Mouse (Mus musculus): ENCODE measurements around the gene Acox2. TPM values are rescaled to one million over a fixed set of nuclear protein-coding genes. Genes with fewer than 3 reads are reported as not detected.

The Acox2 gene
- polyA plus RNA-seq, 1 experiment = not detected

DNA sequence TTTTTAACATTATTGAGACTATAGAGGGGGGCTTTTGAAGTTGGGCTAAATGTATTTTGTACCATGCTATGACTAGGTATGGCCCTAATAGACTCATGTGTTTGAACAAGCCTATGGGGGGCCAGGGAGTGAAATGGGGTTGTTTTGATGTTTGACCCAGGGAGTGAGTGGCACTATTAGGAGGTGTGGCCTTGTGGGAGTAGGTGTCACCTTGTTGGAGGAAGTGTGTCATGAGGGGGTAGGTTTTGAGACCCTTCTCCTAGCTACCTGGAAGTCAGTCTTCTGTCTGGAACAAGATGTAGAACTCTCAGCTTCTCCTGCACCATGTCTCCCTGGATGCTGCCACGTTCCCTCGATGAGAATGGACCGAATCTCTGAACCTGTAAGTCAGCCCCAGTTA, 68.6 kb downstream of the Acox2 start:
- H3K27ac ChIP-seq (ENCODE audit: insufficient read depth, low read depth, low read length) = no peak overlapping the region
- TF ChIP-seq CTCF (IDR thresholded peaks at IDR 0.05; ENCODE audit: insufficient read depth, low read depth, low read length) = no peak
- no peak for TF ChIP-seq POLR2A (IDR thresholded peaks at IDR 0.05; ENCODE audit: insufficient read depth, low read depth, low read length)
- no peak overlapping the region for H3K4me3 ChIP-seq (ENCODE audit: insufficient read depth, low read depth, low read length)
- H3K4me1 ChIP-seq (ENCODE audit: control insufficient read depth, insufficient read depth, low read length) = no peaks in the 10 kb centered on the region
- WGBS = 94% methylated on average over 3 of the region's 3 CpGs

DNA sequence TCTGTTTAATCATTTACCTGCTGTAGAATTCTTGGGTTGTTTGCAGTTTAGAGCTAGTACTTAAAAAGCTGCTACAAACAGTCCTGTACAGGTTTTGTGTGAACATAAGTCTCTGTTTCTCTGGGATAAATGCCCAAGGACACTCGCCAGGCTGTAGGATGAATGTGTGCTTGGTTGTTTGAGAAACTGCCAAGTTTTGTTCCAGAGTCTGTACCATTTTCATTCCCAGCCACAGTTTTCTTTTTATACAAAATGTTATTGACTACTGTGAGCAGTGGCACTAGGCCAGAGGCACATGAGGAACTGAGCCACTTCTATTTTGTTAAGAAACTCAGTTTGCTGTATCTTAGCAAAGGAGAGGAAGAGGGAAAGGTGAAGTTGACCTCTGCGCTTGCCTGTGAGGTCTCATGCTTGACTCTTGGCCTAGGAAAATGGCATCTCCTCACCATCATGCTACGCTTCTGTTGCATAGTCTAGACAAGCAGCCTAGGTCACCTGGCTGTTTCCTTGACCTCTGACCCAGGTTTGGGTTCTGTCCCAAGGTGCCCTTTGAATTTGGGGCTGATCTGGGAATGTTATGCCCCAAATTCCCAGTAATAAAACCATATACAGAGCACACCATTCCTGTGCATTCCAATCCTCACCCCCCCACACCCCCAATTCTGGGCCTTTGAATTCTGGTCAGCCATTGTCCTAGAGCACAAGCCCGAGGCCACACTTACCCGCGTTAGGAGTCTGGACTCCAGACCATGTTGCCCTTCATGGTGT, 72.7 kb downstream of the Acox2 start:
- Histone ChIP-seq H3K27ac (ENCODE audit: insufficient read depth, low read depth, low read length) (no peak overlapping the region), H3K4me3 (ENCODE audit: insufficient read depth, low read depth, low read length) (no peak overlapping the region), H3K4me1 (ENCODE audit: control insufficient read depth, insufficient read depth, low read length) (no peaks in the 10 kb centered on the region)
- 81% methylated on average over 6 of the region's 6 CpGs for WGBS
- TF ChIP-seq POLR2A (IDR thresholded peaks at IDR 0.05; ENCODE audit: insufficient read depth, low read depth, low read length) (no peak), CTCF (IDR thresholded peaks at IDR 0.05; ENCODE audit: insufficient read depth, low read depth, low read length) (no peak)

DNA sequence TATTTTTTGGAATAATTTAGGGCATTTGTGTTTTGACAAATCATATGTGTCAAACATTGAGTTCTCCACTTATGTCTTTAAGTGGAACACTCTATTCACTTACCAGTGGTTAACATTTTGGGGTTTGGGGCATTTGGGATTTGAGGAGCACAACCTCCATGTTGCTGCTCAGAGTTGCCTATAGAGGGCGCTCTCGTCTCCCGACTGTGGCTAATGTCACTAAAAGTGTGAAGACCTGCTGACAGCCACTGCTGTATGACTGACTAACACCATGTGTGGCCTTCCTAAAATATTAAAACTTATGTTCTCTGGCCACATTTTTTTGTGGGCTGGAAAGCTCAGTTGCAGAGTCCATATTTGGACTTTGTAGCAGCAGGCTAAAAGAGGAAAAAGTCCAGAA, 75.8 kb downstream of the Acox2 start:
- H3K4me1 ChIP-seq (ENCODE audit: control insufficient read depth, insufficient read depth, low read length) = no peaks in the 10 kb centered on the region
- no peak overlapping the region for H3K27ac ChIP-seq (ENCODE audit: insufficient read depth, low read depth, low read length)
- WGBS = 56% methylated on average over 3 of the region's 3 CpGs
- H3K4me3 ChIP-seq (ENCODE audit: insufficient read depth, low read depth, low read length) = no peak overlapping the region
- TF ChIP-seq POLR2A (IDR thresholded peaks at IDR 0.05; ENCODE audit: insufficient read depth, low read depth, low read length) (no peak), CTCF (IDR thresholded peaks at IDR 0.05; ENCODE audit: insufficient read depth, low read depth, low read length) (no peak)

DNA sequence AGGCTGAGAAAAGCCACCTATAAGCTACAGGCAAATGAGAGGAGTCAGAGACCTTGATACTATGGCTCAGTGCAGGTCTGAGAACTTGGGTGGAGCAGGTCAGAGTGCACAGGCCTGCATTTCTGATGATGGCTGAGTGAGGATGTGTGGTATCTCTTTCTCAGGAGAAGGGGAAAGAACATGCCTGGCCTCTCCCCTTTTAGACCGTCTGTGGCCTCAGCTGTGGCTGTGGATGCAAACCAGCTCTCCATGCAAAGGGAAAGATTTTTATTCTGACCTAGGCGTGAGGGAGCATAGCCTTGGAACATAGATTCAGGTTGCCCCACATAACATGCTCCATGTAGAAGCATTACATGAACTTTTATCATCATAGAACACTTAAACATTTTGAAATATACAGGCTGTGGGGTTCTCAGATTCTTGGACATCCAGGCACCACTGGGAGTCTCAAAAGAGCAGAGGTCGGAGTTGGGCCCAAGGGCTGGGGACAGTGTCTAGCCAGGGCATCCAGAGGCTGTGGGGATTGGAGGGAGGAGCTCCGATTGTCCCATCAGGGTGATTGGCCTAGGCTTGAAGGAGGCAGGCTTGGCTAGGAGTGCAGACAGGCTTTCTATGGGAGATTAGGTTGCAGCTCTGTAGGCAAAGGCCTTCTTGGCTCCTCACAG, 78.7 kb downstream of the Acox2 start:
- WGBS = 78% methylated on average over 4 of the region's 4 CpGs
- Histone ChIP-seq H3K4me3 (ENCODE audit: insufficient read depth, low read depth, low read length) (no peak overlapping the region), H3K27ac (ENCODE audit: insufficient read depth, low read depth, low read length) (no peak overlapping the region), H3K4me1 (ENCODE audit: control insufficient read depth, insufficient read depth, low read length) (no peaks in the 10 kb centered on the region)
- TF ChIP-seq CTCF (IDR thresholded peaks at IDR 0.05; ENCODE audit: insufficient read depth, low read depth, low read length) (no peak), POLR2A (IDR thresholded peaks at IDR 0.05; ENCODE audit: insufficient read depth, low read depth, low read length) (no peak)

DNA sequence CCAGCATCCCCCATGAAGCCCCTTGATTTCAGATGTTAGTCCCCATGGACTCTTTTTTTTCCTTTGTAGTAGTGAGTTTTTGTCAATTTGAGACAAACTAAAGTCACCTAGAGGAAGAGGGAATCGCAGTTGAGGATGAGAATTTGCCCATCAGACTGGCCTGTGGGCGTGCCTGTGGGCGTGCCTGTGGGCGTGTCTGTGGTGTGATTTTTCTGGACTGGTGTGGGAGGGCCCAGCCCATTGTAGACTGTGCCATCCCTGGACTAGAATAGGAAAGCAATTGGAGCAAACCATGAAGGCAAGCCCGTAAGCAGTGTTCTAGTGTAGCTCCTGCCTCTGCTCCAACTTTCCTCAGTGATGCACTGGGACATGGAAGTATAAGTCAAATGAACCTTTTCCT, 82.9 kb downstream of the Acox2 start:
- TF ChIP-seq POLR2A (IDR thresholded peaks at IDR 0.05; ENCODE audit: insufficient read depth, low read depth, low read length) (no peak), CTCF (IDR thresholded peaks at IDR 0.05; ENCODE audit: insufficient read depth, low read depth, low read length) (no peak)
- peaks cover 2% of the 10 kb centered on the region; the same call in 1 of the 2 replicates for H3K4me1 ChIP-seq (ENCODE audit: control insufficient read depth, insufficient read depth, low read length)
- WGBS = 46% methylated on average over 5 of the region's 5 CpGs
- no peak overlapping the region for H3K4me3 ChIP-seq (ENCODE audit: insufficient read depth, low read depth, low read length)
- no peak overlapping the region for H3K27ac ChIP-seq (ENCODE audit: insufficient read depth, low read depth, low read length)

Other genes with a start within 250 kb of the Acox2 start
- gene Rpp14, start 179.0 kb downstream of the Acox2 start, polyA plus RNA-seq (2012; ENCODE audit: insufficient read depth, insufficient read length, low replicate concordance, missing spikeins) = not detected in 2 replicates
- gene Pxk, start 161.1 kb downstream of the Acox2 start, polyA plus RNA-seq (2012; ENCODE audit: insufficient read depth, insufficient read length, low replicate concordance, missing spikeins) = not detected in 2 replicates
- gene Pdhb, start 86.3 kb downstream of the Acox2 start, polyA plus RNA-seq (2012; ENCODE audit: insufficient read depth, insufficient read length, low replicate concordance, missing spikeins) = not detected in 2 replicates
- not detected in 2 replicates for gene Kctd6, start 45.2 kb downstream of the Acox2 start, polyA plus RNA-seq (2012; ENCODE audit: insufficient read depth, insufficient read length, low replicate concordance, missing spikeins)
- 155 TPM in 1 of 2 replicates, not detected in the other for gene Fam107a, start 58.7 kb upstream of the Acox2 start, polyA plus RNA-seq (2012; ENCODE audit: insufficient read depth, insufficient read length, low replicate concordance, missing spikeins)
- gene Oit1, start 119.4 kb upstream of the Acox2 start, polyA plus RNA-seq (2012; ENCODE audit: insufficient read depth, insufficient read length, low replicate concordance, missing spikeins) = not detected in 2 replicates

Measured in olfactory bulb, adult 2 months (tissue).